Mouse (Mus musculus) thymus, adult 2 months (tissue): ENCODE results near the gene Zpbp2. TPM values are rescaled to one million over a fixed set of nuclear protein-coding genes. Genes with fewer than 3 reads are reported as not detected.

ENCODE experiments used
- DNase-seq: peaks from one replicate; pipeline ENCODE4 v3.0.0; 2021
- H3K27ac ChIP-seq: fragments of 200-500 bp; 2 replicates; pipeline ENCODE4 v1.5.1; 2012; ENCODE audit warnings: low read length, control low read depth; ENCODE audit not compliant: control insufficient read depth, insufficient read depth
- H3K27me3 ChIP-seq: fragments of 200-500 bp; 2 replicates; pipeline ENCODE4 v1.6.1; 2012; ENCODE audit warnings: mild to moderate bottlenecking, low read length, moderate library complexity, mixed read lengths; ENCODE audit not compliant: control insufficient read depth, insufficient read depth
- H3K36me3 ChIP-seq: fragments of 200-500 bp; 2 replicates; pipeline ENCODE4 v1.6.1; 2012; ENCODE audit warnings: mild to moderate bottlenecking, low read length, moderate library complexity; ENCODE audit not compliant: control insufficient read depth, insufficient read depth
- H3K4me1 ChIP-seq: fragments of 200-500 bp; replicated peaks from 2 replicates; pipeline ENCODE4 v1.6.1; 2012; ENCODE audit warnings: low read length; ENCODE audit not compliant: control insufficient read depth, insufficient read depth
- H3K4me3 ChIP-seq: fragments of 200-500 bp; 2 replicates; pipeline ENCODE4 v1.5.1; 2012; ENCODE audit warnings: mild to moderate bottlenecking, low read length, control low read depth, moderate library complexity; ENCODE audit not compliant: control insufficient read depth, insufficient read depth
- CTCF ChIP-seq: fragments of 200-500 bp; IDR thresholded peaks from 2 replicates; pipeline ENCODE4 v1.5.1; 2012; ENCODE audit warnings: mild to moderate bottlenecking, control low read depth, low read length, moderate library complexity, borderline replicate concordance; ENCODE audit not compliant: control insufficient read depth, poor library complexity, insufficient read depth; ENCODE audit errors: extremely low read depth
- POLR2A ChIP-seq: fragments of 200-500 bp; IDR thresholded peaks from 2 replicates; pipeline ENCODE4 v1.6.1; 2012; ENCODE audit warnings: mild to moderate bottlenecking, low read length, control low read depth, moderate library complexity; ENCODE audit not compliant: control insufficient read depth, poor library complexity, insufficient read depth; ENCODE audit errors: extremely low read depth
- WGBS: fragments of 180-500 bp; shearing (Covaris S2); methylation state at CpG from one replicate; pipeline ENCODE4 v1.1.7; 2018; 5-methylcytosine and 5-hydroxymethylcytosine counted together
- polyA plus RNA-seq: library from polyadenylated mRNA; depleted of rRNA; stranded (reverse); fragments of >200 nt; gene quantifications from 2 replicates; pipeline ENCODE4 v1.2.3, GENCODE M21; 2012; rRNA removed

Gene Zpbp2
- 1.1 and 1.2 TPM in 2 replicates for polyA plus RNA-seq

- peak within 1 kb of the TSS; percentile 93 for H3K27ac ChIP-seq
- 1% methylated on average over 51 of the region's 51 CpGs for WGBS
Measured at GRCm38 (mm10) chr11:98550975-98551828, at the start of gene Zpbp2. TSS of gene Zpbp2 (plus strand) at chr11:98551097.

GRCm38 (mm10) chr11:98504926-98505325 is 46.0 kb upstream of the Zpbp2 start:
- no peak for TF ChIP-seq CTCF
- TF ChIP-seq POLR2A, result no peak
- Histone ChIP-seq H3K4me3 (no peak overlapping the region), H3K27me3 (no peaks in the 10 kb centered on the region), H3K4me1 (peaks cover 15% of the 10 kb centered on the region), H3K36me3 (peaks cover 20% of the 10 kb centered on the region), H3K27ac (no peak overlapping the region)
- 76% methylated on average over 3 of the region's 3 CpGs for WGBS
- no peak for DNase-seq

More at GRCm38 (mm10) chr11:98550975-98551828, at the start of gene Zpbp2:
- no peaks in the 10 kb centered on the region for H3K27me3 ChIP-seq
- peaks cover 21% of the 10 kb centered on the region for H3K4me1 ChIP-seq
- H3K36me3 ChIP-seq, result no peaks in the 10 kb centered on the region
- TF ChIP-seq POLR2A (peak; percentile 21; the same call in 1 of the 2 replicates), CTCF (peak; percentile 42; the same call in 1 of the 2 replicates)
- DNase-seq, result peak; percentile 95
- peak within 1 kb of the TSS; percentile 85 for H3K4me3 ChIP-seq

- H3K27me3 ChIP-seq, result no peaks in the 10 kb centered on the region
- peaks cover 5% of the 10 kb centered on the region; the same call in 1 of the 2 replicates for H3K36me3 ChIP-seq
- H3K27ac ChIP-seq, result no peak overlapping the region
- 73% methylated on average over 7 of the region's 7 CpGs for WGBS
- H3K4me3 ChIP-seq, result no peak overlapping the region
- peaks cover 36% of the 10 kb centered on the region for H3K4me1 ChIP-seq
- no peak for DNase-seq
- TF ChIP-seq POLR2A (no peak), CTCF (no peak)
Measured at GRCm38 (mm10) chr11:98509434-98509833, 41.5 kb upstream of the Zpbp2 start.

- no peak for DNase-seq
- Histone ChIP-seq H3K4me1 (peaks cover 40% of the 10 kb centered on the region), H3K4me3 (no peak overlapping the region), H3K36me3 (peaks cover 11% of the 10 kb centered on the region; the same call in 1 of the 2 replicates), H3K27ac (no peak overlapping the region; the same call in 1 of the 2 replicates), H3K27me3 (no peaks in the 10 kb centered on the region)
- TF ChIP-seq POLR2A, result no peak
- no peak for TF ChIP-seq CTCF
- 40% methylated on average over 8 of the region's 8 CpGs for WGBS
Measured at GRCm38 (mm10) chr11:98510125-98510524, 40.8 kb upstream of the Zpbp2 start.

GRCm38 (mm10) chr11:98512881-98513280 is 38.0 kb upstream of the Zpbp2 start:
- no peak for TF ChIP-seq POLR2A
- TF ChIP-seq CTCF, result no peak
- H3K4me1 ChIP-seq, result peaks cover 44% of the 10 kb centered on the region
- 29% methylated on average over 13 of the region's 13 CpGs for WGBS
- DNase-seq, result peak; percentile 47
- H3K27me3 ChIP-seq, result no peaks in the 10 kb centered on the region
- no peak overlapping the region for H3K27ac ChIP-seq
- no peak overlapping the region for H3K4me3 ChIP-seq
- peaks cover 31% of the 10 kb centered on the region for H3K36me3 ChIP-seq

- H3K36me3 ChIP-seq, result peaks cover 31% of the 10 kb centered on the region
- no peak for DNase-seq
- H3K4me1 ChIP-seq, result peaks cover 44% of the 10 kb centered on the region
- H3K4me3 ChIP-seq, result no peak overlapping the region
- no peak overlapping the region for H3K27ac ChIP-seq
- no peaks in the 10 kb centered on the region for H3K27me3 ChIP-seq
- TF ChIP-seq POLR2A (no peak), CTCF (no peak)
- WGBS, result 61% methylated on average over 6 of the region's 6 CpGs
Measured at GRCm38 (mm10) chr11:98513356-98513936, 37.5 kb upstream of the Zpbp2 start.
